Mouse (Mus musculus) embryonic facial prominence, embryonic 14.5 days (tissue): ENCODE results near the gene Cd276. TPM values are rescaled to one million over a fixed set of nuclear protein-coding genes. Genes with fewer than 3 reads are reported as not detected.

Source experiments
- ATAC-seq: fragments of 200-750 bp; cut with Nextera tagmentation; 2 replicates; pipeline ENCODE4 v1.8.0; 2017; ENCODE audit warnings: low read depth, moderate number of reproducible peaks, moderate TSS enrichment
- DNase-seq: peaks from one replicate; pipeline ENCODE4 v3.0.0-alpha.2; 2015; ENCODE audit warnings: low spot score
- H3K27ac ChIP-seq: fragments of 300-500 bp; sonication (generic); replicated peaks from 2 replicates; pipeline ENCODE4 v1.5.1; 2014; ENCODE audit warnings: low read depth, mild to moderate bottlenecking, low read length, moderate library complexity
- H3K27me3 ChIP-seq: fragments of 300-500 bp; sonication (generic); replicated peaks from 2 replicates; pipeline ENCODE4 v1.6.1; 2014; ENCODE audit warnings: low read length; ENCODE audit not compliant: control insufficient read depth, insufficient read depth
- H3K36me3 ChIP-seq: fragments of 300-500 bp; sonication (generic); 2 replicates; pipeline ENCODE4 v1.6.1; 2014; ENCODE audit warnings: low read length, mixed read lengths; ENCODE audit not compliant: control insufficient read depth, insufficient read depth
- H3K4me1 ChIP-seq: fragments of 300-500 bp; sonication (generic); 2 replicates; pipeline ENCODE4 v1.6.1; 2014; ENCODE audit warnings: antibody characterized with exemption, low read length; ENCODE audit not compliant: control insufficient read depth, insufficient read depth
- H3K4me2 ChIP-seq: fragments of 300-500 bp; sonication (generic); 2 replicates; pipeline ENCODE4 v1.6.1; 2014; ENCODE audit warnings: low read depth, mild to moderate bottlenecking, low read length, moderate library complexity, mixed read lengths
- H3K4me3 ChIP-seq: fragments of 300-500 bp; sonication (generic); 2 replicates; pipeline ENCODE4 v1.5.1; 2014; ENCODE audit warnings: low read depth, mild to moderate bottlenecking, low read length
- H3K9ac ChIP-seq: fragments of 300-500 bp; sonication (generic); 2 replicates; pipeline ENCODE4 v1.6.1; 2014; ENCODE audit warnings: low read depth, mild to moderate bottlenecking, low read length, moderate library complexity, mixed read lengths
- H3K9me3 ChIP-seq: fragments of 300-500 bp; sonication (generic); 2 replicates; pipeline ENCODE4 v1.6.1; 2016; ENCODE audit warnings: low read length; ENCODE audit not compliant: control insufficient read depth
- WGBS: fragments of 180-500 bp; shearing (Covaris S2); extraction: QIAGEN DNeasy Blood & Tissue Kit; methylation state at CpG from one replicate; pipeline ENCODE4 v1.1.7; 2014; 5-methylcytosine and 5-hydroxymethylcytosine counted together
- polyA plus RNA-seq: library from polyadenylated mRNA; unstranded; fragments of >200 nt; fragmentation: Nextera tagmentation; extraction: Ambion mirVana; gene quantifications from 2 replicates; pipeline ENCODE4 v1.2.1, GENCODE M21; 2014

Cd276 gene
- polyA plus RNA-seq, 1 experiment from 2014 or later = 56.1 TPM

GRCm38 (mm10) chr9:58544879-58545324, 10.3 kb downstream of the Cd276 start:
- WGBS = 59% methylated on average over 4 of the region's 4 CpGs

GRCm38 (mm10) chr9:58541895-58542338, 13.3 kb downstream of the Cd276 start:
- no peak overlapping the region for H3K27ac ChIP-seq
- DNase-seq = peak; percentile 92
- no peaks in the 10 kb centered on the region for H3K9me3 ChIP-seq
- peaks cover 10% of the 10 kb centered on the region for H3K4me1 ChIP-seq
- H3K4me2 ChIP-seq = no peak overlapping the region
- ATAC-seq = peak; percentile 53
- 40% methylated on average over 6 of the region's 6 CpGs for whole genome bisulfite sequencing
- H3K9ac ChIP-seq = peak overlapping the region; percentile 42; the same call in 1 of the 2 replicates
- H3K36me3 ChIP-seq = peaks cover 28% of the 10 kb centered on the region
- H3K27me3 ChIP-seq = no peaks in the 10 kb centered on the region
- H3K4me3 ChIP-seq = no peak overlapping the region

More at GRCm38 (mm10) chr9:58544879-58545324, 10.3 kb downstream of the Cd276 start:
- Histone ChIP-seq H3K36me3 (peaks cover 7% of the 10 kb centered on the region; the same call in 1 of the 2 replicates), H3K4me2 (0 out of 2 replicates have a peak overlapping the region, but pooled peaks have one; percentile 13), H3K27ac (no peak overlapping the region), H3K9me3 (no peaks in the 10 kb centered on the region), H3K9ac (no peak overlapping the region), H3K27me3 (no peaks in the 10 kb centered on the region), H3K4me1 (peaks cover 22% of the 10 kb centered on the region), H3K4me3 (no peak overlapping the region)
- ATAC-seq = no peak
- DNase-seq = no peak

- Histone ChIP-seq H3K27me3 (no peaks in the 10 kb centered on the region), H3K4me2 (no peak overlapping the region), H3K9me3 (no peaks in the 10 kb centered on the region), H3K27ac (no peak overlapping the region), H3K4me1 (peaks cover 6% of the 10 kb centered on the region), H3K9ac (no peak overlapping the region), H3K36me3 (peaks cover 43% of the 10 kb centered on the region), H3K4me3 (no peak overlapping the region)
- ATAC-seq (peak; percentile 51; the same call in 1 of the 2 replicates), DNase-seq (peak; percentile 81)
- 49% methylated on average over 5 of the region's 5 CpGs for WGBS
Observed at GRCm38 (mm10) chr9:58539886-58540285, 15.4 kb downstream of the Cd276 start.

- H3K4me3 ChIP-seq = no peak overlapping the region
- DNase-seq (no peak), ATAC-seq (no peak)
- H3K36me3 ChIP-seq = peaks cover 54% of the 10 kb centered on the region
- no peak overlapping the region for H3K4me2 ChIP-seq
- 62% methylated on average over 3 of the region's 3 CpGs for WGBS
- H3K27ac ChIP-seq = no peak overlapping the region
- H3K9me3 ChIP-seq = no peaks in the 10 kb centered on the region
- peaks cover 6% of the 10 kb centered on the region for H3K4me1 ChIP-seq
- H3K9ac ChIP-seq = no peak overlapping the region
- H3K27me3 ChIP-seq = no peaks in the 10 kb centered on the region
Observed at GRCm38 (mm10) chr9:58537774-58538173, 17.5 kb downstream of the Cd276 start.

GRCm38 (mm10) chr9:58535447-58536134, 19.6 kb downstream of the Cd276 start:
- Histone ChIP-seq H3K27ac (no peak overlapping the region), H3K9me3 (no peaks in the 10 kb centered on the region), H3K4me2 (no peak overlapping the region), H3K4me1 (no peaks in the 10 kb centered on the region), H3K4me3 (no peak overlapping the region), H3K27me3 (no peaks in the 10 kb centered on the region), H3K9ac (no peak overlapping the region), H3K36me3 (peaks cover 66% of the 10 kb centered on the region)
- no peak for DNase-seq
- 78% methylated on average over 19 of the region's 20 CpGs for WGBS
- ATAC-seq = peak; percentile 35; the same call in 1 of the 2 replicates

- Histone ChIP-seq H3K27me3 (no peaks in the 10 kb centered on the region), H3K4me3 (no peak overlapping the region), H3K36me3 (peaks cover 67% of the 10 kb centered on the region), H3K9ac (no peak overlapping the region), H3K4me2 (no peak overlapping the region), H3K4me1 (no peaks in the 10 kb centered on the region), H3K27ac (no peak overlapping the region), H3K9me3 (no peaks in the 10 kb centered on the region)
- WGBS = 69% methylated on average over 1 of the region's 1 CpGs
- ATAC-seq (0 out of 2 replicates have a peak, but pooled peaks have one; percentile 48), DNase-seq (peak; percentile 79)
Observed at GRCm38 (mm10) chr9:58534766-58535165, 20.5 kb downstream of the Cd276 start.

- no peak overlapping the region; the same call in 1 of the 2 replicates for H3K9ac ChIP-seq
- H3K27ac ChIP-seq = no peak overlapping the region
- DNase-seq (no peak), ATAC-seq (no peak)
- H3K4me1 ChIP-seq = no peaks in the 10 kb centered on the region
- 89% methylated on average over 6 of the region's 6 CpGs for WGBS
- H3K36me3 ChIP-seq = peaks cover 72% of the 10 kb centered on the region
- H3K4me3 ChIP-seq = no peak overlapping the region
- H3K27me3 ChIP-seq = no peaks in the 10 kb centered on the region
- no peak overlapping the region for H3K4me2 ChIP-seq
- no peaks in the 10 kb centered on the region for H3K9me3 ChIP-seq
Observed at GRCm38 (mm10) chr9:58533322-58533721, 21.9 kb downstream of the Cd276 start.

DNA sequence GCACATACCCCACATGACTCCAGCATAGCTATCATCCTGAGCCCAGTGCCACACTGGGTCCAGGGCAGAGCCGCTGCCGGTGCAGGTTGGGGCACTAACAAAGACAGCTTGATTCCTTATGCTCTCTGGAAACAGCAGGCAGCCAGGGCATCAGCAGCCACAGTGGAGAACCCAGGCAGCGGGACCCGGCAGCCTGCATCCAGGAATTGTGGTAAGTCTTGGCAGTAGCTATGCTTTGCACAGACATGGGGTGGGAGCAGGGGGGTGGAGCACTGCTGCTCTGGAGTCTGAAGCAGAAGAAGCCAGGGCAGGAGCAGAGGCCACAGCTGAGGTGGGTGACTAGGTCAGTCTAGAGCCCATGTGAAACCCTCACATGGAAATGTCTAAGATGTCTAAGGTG, 23.0 kb downstream of the Cd276 start:
- DNase-seq (no peak), ATAC-seq (no peak)
- peaks cover 70% of the 10 kb centered on the region for H3K36me3 ChIP-seq
- H3K4me1 ChIP-seq = no peaks in the 10 kb centered on the region
- no peak overlapping the region for H3K4me2 ChIP-seq
- H3K9me3 ChIP-seq = no peaks in the 10 kb centered on the region
- 90% methylated on average over 4 of the region's 4 CpGs for WGBS
- no peak overlapping the region for H3K4me3 ChIP-seq
- no peak overlapping the region for H3K27ac ChIP-seq
- H3K9ac ChIP-seq = no peak overlapping the region
- H3K27me3 ChIP-seq = no peaks in the 10 kb centered on the region
